Mouse (Mus musculus) mouse embryonic stem cell (cell line): ENCODE data around the gene Ccdc167.

Experiments
- in situ Hi-C, 2 experiments: fragments of 300-500 bp; cut with MboI; formaldehyde crosslinking; loops; 1 replicate in 1 of 2; 3 replicates in 1 of 2; pipeline ENCODE4 v1.14.3; 2019 to 2020; ENCODE audit warnings: low sequenced_read_pairs in 2 of 2, low pct_unique_long_range_greater_than_20kb in 1 of 2, mixed read lengths in 1 of 2; ENCODE audit not compliant: unreplicated experiment in 1 of 2

Gene Ccdc167

DNA sequence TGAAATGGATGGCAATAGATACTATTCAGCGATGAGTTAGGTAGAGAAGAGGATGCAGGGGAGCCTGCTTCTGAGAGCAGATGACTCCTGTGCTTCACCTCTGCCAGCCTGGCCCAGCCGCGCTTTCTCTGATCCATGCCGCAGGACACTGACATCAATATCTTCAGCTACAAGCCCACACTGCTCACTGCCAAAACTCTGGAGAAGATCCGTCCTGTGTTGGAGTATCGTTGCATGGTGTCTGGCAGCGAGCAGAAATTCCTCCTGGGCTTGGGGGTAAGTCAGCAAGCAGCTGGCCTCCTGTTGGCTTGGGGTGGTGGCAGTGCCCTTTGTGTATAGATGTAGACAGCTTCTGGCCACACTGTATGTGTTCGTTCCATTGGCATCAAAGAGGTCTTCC is 19.9 kb downstream of the Ccdc167 start:
- in situ Hi-C loops: no loop called here

DNA sequence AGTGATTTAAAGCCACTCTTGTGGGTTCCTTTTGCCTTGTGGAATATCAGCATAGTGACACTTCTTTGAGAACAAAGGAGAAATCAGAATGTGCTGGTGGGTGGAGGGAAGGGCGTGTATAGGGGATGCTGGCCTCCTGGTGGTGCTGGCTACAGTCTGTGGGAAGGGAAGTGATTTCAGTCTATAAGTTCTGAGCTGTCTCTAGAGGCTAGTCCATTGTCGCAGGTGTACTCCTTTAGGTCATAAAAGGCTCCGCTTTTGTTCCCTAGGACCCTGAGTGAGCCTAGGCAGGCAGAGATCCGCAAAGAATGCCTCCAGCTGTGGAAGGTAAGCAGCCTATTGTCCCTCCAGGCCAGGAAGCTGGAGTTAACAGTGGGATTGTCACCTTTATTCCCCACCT is 22.3 kb downstream of the Ccdc167 start:
- in situ Hi-C loops: no loop called here

DNA sequence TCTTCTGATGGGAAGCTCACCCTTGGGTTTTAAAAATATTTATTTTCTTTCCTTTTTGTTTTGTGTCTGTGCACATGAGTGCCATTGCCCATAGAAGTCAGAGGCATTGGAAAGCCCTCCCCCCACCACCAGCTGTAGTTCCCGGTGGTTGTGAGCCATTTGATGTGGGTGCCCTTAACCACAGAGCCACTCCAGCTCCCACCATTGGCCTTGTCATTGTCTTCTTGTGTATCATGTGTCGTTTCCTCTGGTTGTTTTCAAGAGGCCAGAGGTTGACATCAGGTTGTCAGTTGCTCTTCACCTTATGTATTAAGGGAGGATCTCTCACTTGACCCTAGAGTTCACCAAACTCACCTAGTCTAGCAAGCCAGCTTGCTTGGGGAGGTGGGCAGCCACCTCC is 23.3 kb downstream of the Ccdc167 start:
- in situ Hi-C loops: no loop called here

DNA sequence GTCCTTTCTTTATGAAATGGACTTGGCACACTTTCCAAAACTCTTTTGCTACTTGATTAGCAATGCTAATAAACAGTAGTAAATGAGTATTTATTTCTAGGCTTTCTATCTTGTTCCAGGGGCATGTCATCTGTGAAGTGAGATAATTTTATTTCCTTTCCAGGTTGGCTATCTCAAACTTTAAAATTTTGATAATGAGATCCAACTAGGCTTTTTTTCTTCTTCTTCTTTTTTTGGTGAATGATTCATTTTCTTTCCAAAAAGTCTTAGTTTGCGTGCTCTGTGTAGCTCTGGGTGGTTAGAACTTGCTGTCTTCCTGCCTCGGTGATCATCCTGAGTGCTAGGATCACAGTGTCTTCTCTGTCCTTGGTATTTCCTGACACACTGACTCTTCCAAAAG is 24.0 kb downstream of the Ccdc167 start:
- in situ Hi-C loops: no loop called here

DNA sequence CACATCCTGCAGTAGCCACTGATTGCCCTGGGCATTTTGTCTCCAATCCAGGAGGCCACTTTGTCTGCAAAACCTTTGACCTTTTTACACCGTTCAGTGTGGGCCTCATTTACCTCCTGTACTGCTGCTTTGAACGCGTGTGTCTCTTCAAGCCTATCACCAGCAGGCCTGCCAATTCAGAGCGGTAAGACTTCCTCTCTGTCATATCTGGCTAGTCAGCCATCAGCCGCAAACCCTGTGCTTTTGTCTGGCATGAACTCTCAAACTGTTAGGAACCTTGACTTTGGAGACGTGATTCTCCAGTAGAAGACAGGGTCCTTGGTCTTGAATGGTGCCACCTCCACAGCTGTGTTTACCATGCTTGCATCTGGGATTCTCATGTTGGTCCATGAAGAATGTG is 26.6 kb downstream of the Ccdc167 start:
- in situ Hi-C loops: no loop called here

DNA sequence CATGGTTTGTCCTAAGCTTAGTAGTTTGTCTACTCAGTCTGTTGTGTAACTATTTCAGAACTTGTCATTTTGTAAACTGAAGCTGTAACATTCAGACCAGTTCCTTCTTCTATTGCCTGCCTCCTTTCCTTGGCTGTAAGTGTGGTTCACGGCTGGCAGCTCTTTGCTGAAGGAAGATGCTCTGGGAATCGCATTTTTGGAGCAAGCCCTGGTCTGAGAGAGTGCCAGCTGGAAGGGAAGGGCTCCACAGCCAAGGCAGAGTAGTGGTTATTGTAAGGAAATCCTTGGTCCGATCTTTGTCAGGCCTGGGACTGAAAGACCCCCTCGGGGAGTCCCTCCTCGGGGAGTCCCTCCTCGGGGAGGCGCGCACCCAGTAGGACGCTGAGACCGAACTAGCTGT is 28.2 kb downstream of the Ccdc167 start:
- in situ Hi-C loops: no loop called here

DNA sequence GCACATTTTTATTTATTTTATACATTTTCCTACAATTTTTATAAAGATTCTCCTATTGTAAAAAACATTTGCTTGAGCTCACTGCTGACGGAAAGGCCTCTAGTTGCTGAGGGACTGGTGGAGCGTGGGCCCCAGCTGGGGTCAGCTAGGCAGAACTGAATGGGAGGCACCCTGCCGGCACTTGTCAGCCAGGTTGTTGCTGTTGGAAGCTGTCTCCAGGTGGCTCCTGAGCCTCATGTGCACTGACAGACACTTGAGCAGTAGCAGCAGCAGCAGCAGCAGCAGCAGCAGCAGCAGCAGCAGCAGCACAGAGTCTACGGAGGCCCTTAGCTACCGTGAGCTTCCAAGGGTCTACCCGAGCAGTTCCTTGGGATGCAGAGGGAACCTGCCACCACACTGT is 29.5 kb downstream of the Ccdc167 start:
- in situ Hi-C loops: no loop called here

GRCm38 (mm10) chr17:29686771-29687170 is 30.1 kb downstream of the Ccdc167 start:
- in situ Hi-C loops: no loop called here

DNA sequence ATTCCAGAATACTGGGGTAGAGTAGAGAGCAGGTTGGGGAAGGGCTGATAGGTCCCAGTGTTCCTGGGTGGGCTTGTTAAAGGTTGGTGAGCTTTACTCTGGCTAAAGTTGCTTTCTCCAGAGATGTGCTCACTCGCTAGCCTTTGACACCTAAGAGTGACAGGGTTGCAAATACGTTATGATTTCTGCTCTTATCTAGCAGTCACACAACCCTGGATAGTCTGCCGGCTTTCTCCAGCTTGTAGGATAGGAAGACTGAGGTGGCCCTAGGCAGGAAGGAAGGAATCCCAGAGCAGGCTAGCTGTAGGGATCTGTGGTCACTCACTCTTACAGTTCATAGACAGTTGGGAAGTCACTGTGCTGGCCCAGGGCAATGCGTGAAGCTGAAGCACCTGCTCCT is 32.6 kb downstream of the Ccdc167 start:
- in situ Hi-C loops: no loop called here

DNA sequence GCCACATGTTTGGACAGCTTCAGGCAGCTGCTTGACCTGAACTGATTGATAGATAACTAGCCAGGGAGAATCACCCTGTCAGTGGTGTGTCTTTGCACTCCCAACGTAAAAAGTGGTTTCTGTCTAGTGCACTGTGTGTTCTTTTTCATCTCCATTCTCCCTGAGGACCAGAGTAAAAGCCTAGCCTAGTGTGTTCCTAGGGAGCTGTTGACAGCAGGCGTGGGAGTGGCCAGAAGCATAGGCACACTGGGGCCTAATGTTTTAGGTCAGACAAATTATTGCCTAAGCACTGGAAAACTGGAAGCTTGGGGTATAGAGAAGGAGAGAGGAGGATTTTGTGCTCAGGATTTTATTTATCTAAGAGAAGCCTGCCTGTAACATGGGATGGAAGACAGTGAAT is 33.7 kb downstream of the Ccdc167 start:
- in situ Hi-C loops: no loop called here

- in situ Hi-C loops: no loop called here
Observed at GRCm38 (mm10) chr17:29682261-29682660, 34.6 kb downstream of the Ccdc167 start.

DNA sequence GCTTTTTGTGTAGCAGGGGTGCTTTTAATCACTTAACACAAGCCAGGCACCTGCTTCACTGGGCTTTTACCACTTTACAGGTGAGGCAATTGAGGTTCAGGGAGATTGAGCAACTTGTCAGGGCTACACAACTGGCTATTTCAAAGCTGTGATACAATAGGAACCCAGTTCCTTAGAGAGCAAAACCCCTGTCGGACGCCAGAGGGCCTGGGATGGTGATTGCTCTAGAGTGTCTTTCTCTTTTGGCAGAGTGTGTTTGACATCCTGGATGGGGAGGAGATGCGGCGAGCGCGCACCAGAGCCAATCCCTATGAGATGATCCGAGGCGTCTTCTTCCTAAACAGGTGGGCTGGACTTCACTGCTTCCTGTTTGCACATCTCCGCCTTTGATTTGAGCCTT is 35.2 kb downstream of the Ccdc167 start:
- in situ Hi-C loops: no loop called here

- in situ Hi-C loops: no loop called here
Observed at GRCm38 (mm10) chr17:29680921-29681320, 35.9 kb downstream of the Ccdc167 start.

DNA sequence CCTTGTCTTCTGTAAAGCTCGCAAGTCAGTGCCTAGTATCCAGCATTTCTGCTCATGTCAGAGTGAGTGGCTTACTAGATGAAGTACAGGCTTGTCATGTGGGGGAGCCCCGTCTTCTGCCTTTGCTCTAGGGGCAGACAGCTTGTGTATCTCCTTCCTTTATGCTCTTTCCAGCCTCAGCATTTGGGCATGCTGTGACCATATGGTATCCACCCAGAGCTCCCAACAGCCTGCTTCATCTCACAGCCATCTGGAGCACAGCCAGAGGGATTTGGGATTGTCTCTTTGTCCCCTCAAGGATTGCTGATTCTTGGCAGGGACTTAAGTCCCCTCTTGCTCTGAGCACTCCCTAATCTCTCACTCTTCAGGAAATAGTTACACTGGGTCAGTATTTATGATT is 36.7 kb downstream of the Ccdc167 start:
- in situ Hi-C loops: no loop called here

- in situ Hi-C loops: no loop called here
Observed at GRCm38 (mm10) chr17:29679038-29679767, 37.6 kb downstream of the Ccdc167 start.

DNA sequence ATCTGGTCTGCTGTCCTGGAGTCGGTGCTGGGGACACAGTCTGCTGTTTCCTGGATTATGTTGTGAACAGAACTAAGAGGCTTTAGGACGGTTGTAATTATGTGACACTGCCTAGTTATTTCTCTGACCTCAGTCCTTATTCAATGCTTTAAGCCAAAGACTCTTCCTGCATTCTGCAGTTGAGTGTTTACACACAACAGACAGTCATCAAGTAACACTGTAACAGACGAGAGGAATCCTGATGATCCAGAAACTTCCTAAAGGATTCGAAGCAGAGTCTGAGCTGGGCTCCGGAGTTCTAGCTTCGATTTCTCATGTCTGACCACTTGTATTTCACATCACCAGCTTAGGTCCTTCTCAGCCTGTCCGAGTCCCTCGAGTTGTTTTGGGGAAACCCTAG is 38.3 kb downstream of the Ccdc167 start:
- in situ Hi-C loops: no loop called here

DNA sequence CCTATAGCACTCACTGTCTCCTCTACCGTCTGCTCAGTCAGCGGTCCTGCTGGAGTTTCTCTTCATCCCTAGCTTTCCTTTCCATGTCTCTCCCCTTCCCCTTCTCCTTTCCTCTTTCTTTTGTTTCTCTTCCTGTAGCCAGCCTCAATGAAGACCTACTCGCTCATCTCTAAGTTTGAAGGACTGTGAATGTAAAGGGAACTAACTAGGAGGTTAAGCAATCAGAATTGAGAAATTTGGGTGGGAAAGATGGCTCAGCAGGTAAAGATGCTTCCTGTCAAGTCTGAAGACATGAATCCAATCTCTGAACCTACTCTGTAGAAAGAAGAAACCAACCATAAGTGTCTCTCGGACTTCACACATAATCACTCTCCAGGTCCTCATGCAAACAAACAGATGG is 43.5 kb downstream of the Ccdc167 start:
- in situ Hi-C loops: no loop called here

- in situ Hi-C loops: no loop called here
Observed at GRCm38 (mm10) chr17:29671021-29671420, 45.8 kb downstream of the Ccdc167 start.

GRCm38 (mm10) chr17:29669936-29670335 is 46.9 kb downstream of the Ccdc167 start:
- in situ Hi-C loops: no loop called here

DNA sequence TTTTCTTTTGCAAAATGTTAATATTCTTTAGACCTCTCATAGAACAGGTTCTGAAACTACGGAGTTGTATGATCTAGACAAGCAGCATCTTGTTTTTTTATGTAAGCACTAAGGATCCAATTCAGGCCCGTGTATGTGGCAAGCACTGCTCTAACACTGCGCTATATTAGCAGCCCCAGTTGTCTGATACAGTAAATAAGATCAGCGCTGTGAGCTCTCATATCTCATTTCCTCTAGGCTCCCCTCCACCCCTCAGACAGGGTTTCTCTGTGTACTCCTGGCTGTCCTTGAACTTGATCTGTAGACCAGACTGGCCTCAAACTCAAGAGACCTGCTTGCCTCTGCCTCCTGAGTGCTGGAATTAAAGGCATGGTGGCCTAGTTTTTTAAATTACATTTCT is 47.8 kb downstream of the Ccdc167 start:
- in situ Hi-C loops: no loop called here
